Mouse (Mus musculus) liver, embryonic 14.5 days (tissue): ENCODE data around the gene Cdh13. TPM values are rescaled to one million over a fixed set of nuclear protein-coding genes. Genes with fewer than 3 reads are reported as not detected.

Experiments used
- ATAC-seq: fragments of 200-750 bp; cut with Nextera tagmentation; 2 replicates; pipeline ENCODE4 v1.8.0; 2017; ENCODE audit warnings: moderate number of reproducible peaks, mild to moderate bottlenecking, moderate library complexity; ENCODE audit not compliant: insufficient read depth
- DNase-seq, 3 experiments: peaks; one replicate each; pipeline ENCODE4 v3.0.0-alpha.2; 2012 to 2013; ENCODE audit warnings: low read depth in 3 of 3, low spot score in 3 of 3
- H3K27ac ChIP-seq: fragments of 300-500 bp; sonication (generic); 2 replicates; pipeline ENCODE4 v1.5.1; 2014; ENCODE audit warnings: moderate library complexity, mild to moderate bottlenecking, control low read depth, inconsistent platforms
- H3K27me3 ChIP-seq: fragments of 300-500 bp; sonication (generic); 2 replicates; pipeline ENCODE4 v1.6.1; 2014; ENCODE audit warnings: mild to moderate bottlenecking, low read length, moderate library complexity; ENCODE audit not compliant: control insufficient read depth, insufficient read depth
- H3K36me3 ChIP-seq: fragments of 300-500 bp; sonication (generic); replicated peaks from 2 replicates; pipeline ENCODE4 v1.6.1; 2014; ENCODE audit warnings: low read depth; ENCODE audit not compliant: control insufficient read depth, insufficient read depth
- H3K4me1 ChIP-seq, 2 experiments: fragments of 200-500 bp in 1 of 2; fragments of 300-500 bp in 1 of 2; sonication (generic) in 1 of 2; replicated peaks; 2 replicates each; pipeline ENCODE4 v1.6.1; 2012 to 2014; ENCODE audit warnings: antibody characterized with exemption in 1 of 2, inconsistent platforms in 1 of 2, low read length in 1 of 2; ENCODE audit not compliant: control insufficient read depth in 2 of 2, insufficient read depth in 2 of 2
- H3K4me2 ChIP-seq: fragments of 300-500 bp; sonication (generic); 2 replicates; pipeline ENCODE4 v1.6.1; 2014; ENCODE audit warnings: low read depth, mild to moderate bottlenecking, control low read depth, moderate library complexity
- H3K4me3 ChIP-seq, 2 experiments: fragments of 200-500 bp in 1 of 2; fragments of 300-500 bp in 1 of 2; sonication (generic) in 1 of 2; 2 replicates each; pipeline ENCODE4 v1.5.1; 2012 to 2014; ENCODE audit warnings: low read depth in 2 of 2, low read length in 2 of 2, mild to moderate bottlenecking in 2 of 2, control low read depth in 1 of 2, inconsistent platforms in 1 of 2, moderate library complexity in 1 of 2; ENCODE audit not compliant: insufficient read depth in 1 of 2
- H3K9ac ChIP-seq: fragments of 300-500 bp; sonication (generic); replicated peaks from 2 replicates; pipeline ENCODE4 v1.6.1; 2014; ENCODE audit warnings: mild to moderate bottlenecking, control low read depth, moderate library complexity
- H3K9me3 ChIP-seq: fragments of 300-500 bp; sonication (generic); 2 replicates; pipeline ENCODE4 v1.6.1; 2016; ENCODE audit warnings: low read length, mixed read lengths; ENCODE audit not compliant: control insufficient read depth
- CTCF ChIP-seq: IDR thresholded peaks from 2 replicates; pipeline ENCODE4 v1.5.1; 2016; ENCODE audit warnings: antibody characterized with exemption, low read depth, control low read depth
- EP300 ChIP-seq: IDR thresholded peaks from 2 replicates; pipeline ENCODE4 v1.6.1; 2016; ENCODE audit warnings: antibody characterized with exemption, low read depth
- WGBS: fragments of 180-500 bp; shearing (Covaris S2); extraction: QIAGEN DNeasy Blood & Tissue Kit; methylation state at CpG from one replicate; pipeline ENCODE4 v1.1.7; 2014; ENCODE audit not compliant: insufficient replicate concordance; 5-methylcytosine and 5-hydroxymethylcytosine counted together
- polyA plus RNA-seq, 2 experiments: library from polyadenylated mRNA; depleted of rRNA in 1 of 2; stranded (reverse) in 1 of 2; unstranded in 1 of 2; fragments of >200 nt; fragmentation: Nextera tagmentation in 1 of 2; extraction: Ambion mirVana in 1 of 2; gene quantifications; 2 replicates each; pipeline versions ENCODE4 v1.2.1 to v1.2.3; 2012 to 2014

The Cdh13 gene
- polyA plus RNA-seq, 2 experiments = 0.15 to 0.43 TPM

GRCm38 (mm10) chr8:118635296-118636060, 351.9 kb downstream of the Cdh13 start:
- Histone ChIP-seq H3K4me3 (no peak overlapping the region), H3K9me3 (no peaks in the 10 kb centered on the region), H3K36me3 (no peaks in the 10 kb centered on the region), H3K9ac (no peak overlapping the region), H3K27ac (no peak overlapping the region), H3K4me1 (no peaks in the 10 kb centered on the region), H3K4me2 (no peak overlapping the region), H3K27me3 (no peaks in the 10 kb centered on the region)
- DNase-seq = no peak
- ATAC-seq = no peak
- WGBS = 58% methylated on average over 22 of the region's 22 CpGs
- no peak for TF ChIP-seq EP300
- no peak for TF ChIP-seq CTCF

DNA sequence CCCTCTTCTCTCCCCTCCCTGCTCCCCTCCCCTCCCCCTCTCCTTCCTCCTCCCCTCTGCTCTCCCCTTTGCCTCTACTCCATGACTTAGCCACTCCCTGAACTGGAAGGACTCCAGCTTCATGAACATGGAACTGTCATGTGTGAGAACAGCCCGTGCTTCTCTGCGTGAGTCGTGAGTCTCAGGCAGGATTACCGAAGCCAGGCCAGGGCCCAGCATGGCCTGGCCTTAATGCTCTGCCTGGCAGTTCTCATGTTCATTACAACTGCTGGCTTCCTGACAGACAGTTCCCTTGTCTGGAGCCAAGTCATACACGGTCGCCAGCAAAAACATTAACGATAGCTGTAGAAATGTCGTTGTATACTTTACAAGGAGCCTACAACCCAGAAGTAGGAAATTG, 356.1 kb downstream of the Cdh13 start:
- H3K4me2 ChIP-seq = no peak overlapping the region
- DNase-seq = no peak
- 77% methylated on average over 8 of the region's 8 CpGs for WGBS
- no peak for ATAC-seq
- no peaks in the 10 kb centered on the region for H3K4me1 ChIP-seq
- no peaks in the 10 kb centered on the region for H3K9me3 ChIP-seq
- no peaks in the 10 kb centered on the region for H3K27me3 ChIP-seq
- H3K9ac ChIP-seq = no peak overlapping the region
- no peak overlapping the region for H3K27ac ChIP-seq
- H3K36me3 ChIP-seq = no peaks in the 10 kb centered on the region
- H3K4me3 ChIP-seq = no peak overlapping the region
- no peak for TF ChIP-seq CTCF
- no peak for TF ChIP-seq EP300

DNA sequence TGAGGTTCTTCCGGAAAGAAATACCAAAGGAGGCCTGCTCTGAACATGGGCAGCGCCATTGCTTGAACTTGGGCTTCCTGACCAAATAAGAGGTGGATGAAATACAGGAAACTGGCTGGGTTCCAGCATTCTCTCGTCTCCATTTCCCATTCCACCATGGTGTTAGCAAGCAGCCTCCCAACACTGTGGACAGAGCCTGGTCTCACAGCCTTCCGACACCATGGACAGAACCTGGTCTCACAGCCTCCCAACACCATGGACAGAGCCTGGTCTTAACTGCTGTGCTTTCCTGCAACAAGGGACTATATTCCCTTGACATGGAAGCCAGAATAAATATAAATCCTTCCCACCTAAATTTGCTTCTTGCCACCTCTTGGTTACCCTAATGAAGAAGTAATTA, 358.3 kb downstream of the Cdh13 start:
- 54% methylated on average over 4 of the region's 4 CpGs for WGBS
- no peak overlapping the region for H3K4me3 ChIP-seq
- H3K27ac ChIP-seq = no peak overlapping the region
- TF ChIP-seq EP300 = no peak
- TF ChIP-seq CTCF = no peak
- H3K4me1 ChIP-seq = no peaks in the 10 kb centered on the region
- H3K27me3 ChIP-seq = no peaks in the 10 kb centered on the region
- no peak overlapping the region for H3K9ac ChIP-seq
- H3K4me2 ChIP-seq = no peak overlapping the region
- ATAC-seq = no peak
- DNase-seq = no peak
- no peaks in the 10 kb centered on the region for H3K9me3 ChIP-seq
- H3K36me3 ChIP-seq = no peaks in the 10 kb centered on the region

DNA sequence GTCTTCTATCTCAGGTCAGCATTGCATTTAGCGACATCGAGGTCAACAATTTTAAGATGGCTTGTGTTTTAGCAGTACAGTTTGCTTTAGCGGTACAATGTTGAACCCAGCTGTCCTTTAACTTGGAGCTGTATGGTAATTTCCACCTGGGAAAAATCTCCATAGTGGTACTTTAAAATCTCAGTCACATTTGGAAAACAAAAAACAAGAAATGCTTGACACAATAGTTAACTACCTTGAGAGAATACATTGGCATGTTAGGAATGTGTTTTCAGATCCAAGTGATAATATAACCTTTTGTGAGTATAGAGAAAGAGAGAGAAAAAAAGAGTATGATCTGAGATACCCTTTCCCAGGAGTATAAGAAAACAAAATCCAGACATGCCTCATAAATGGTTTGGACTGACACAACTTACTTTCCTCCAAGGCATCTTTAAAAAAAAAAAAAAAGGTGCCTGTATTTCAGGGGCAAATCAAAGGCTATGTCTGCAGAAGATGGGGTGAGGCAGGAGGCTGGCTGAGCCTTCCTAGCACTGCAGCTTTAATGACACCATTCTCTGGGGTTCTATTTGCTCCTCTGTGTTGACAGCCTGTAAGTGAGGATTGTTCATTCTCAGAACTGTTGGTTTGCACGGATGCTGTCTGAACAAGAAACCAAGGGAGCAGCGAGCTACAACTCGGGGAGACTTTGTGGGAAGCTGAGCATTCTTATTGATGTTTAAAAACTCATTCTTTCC, 365.4 kb downstream of the Cdh13 start:
- Histone ChIP-seq H3K4me3 (no peak overlapping the region), H3K27me3 (no peaks in the 10 kb centered on the region), H3K9ac (no peak overlapping the region), H3K9me3 (no peaks in the 10 kb centered on the region), H3K4me2 (no peak overlapping the region), H3K36me3 (no peaks in the 10 kb centered on the region), H3K4me1 (no peaks in the 10 kb centered on the region), H3K27ac (no peak overlapping the region)
- no peak for TF ChIP-seq CTCF
- no peak for TF ChIP-seq EP300
- ATAC-seq = no peak
- 57% methylated on average over 6 of the region's 6 CpGs for WGBS
- DNase-seq = no peak

- no peaks in the 10 kb centered on the region for H3K27me3 ChIP-seq
- DNase-seq (no peak), ATAC-seq (no peak)
- TF ChIP-seq CTCF = no peak
- no peak for TF ChIP-seq EP300
- H3K9ac ChIP-seq = no peak overlapping the region
- no peaks in the 10 kb centered on the region for H3K36me3 ChIP-seq
- no peak overlapping the region for H3K4me2 ChIP-seq
- WGBS = 59% methylated on average over 4 of the region's 4 CpGs
- no peak overlapping the region for H3K4me3 ChIP-seq
- no peak overlapping the region for H3K27ac ChIP-seq
- no peaks in the 10 kb centered on the region for H3K9me3 ChIP-seq
- no peaks in the 10 kb centered on the region for H3K4me1 ChIP-seq
These were observed 366.4 kb downstream of the Cdh13 start for GRCm38 (mm10) chr8:118649981-118650380.
